Mouse (Mus musculus) heart, adult 2 months (tissue): ENCODE data around the gene Pdgfc.

Source experiments
- CTCF ChIP-seq: fragments of 200-600 bp; IDR thresholded peaks from 2 replicates; pipeline ENCODE4 v1.8.1; 2022; ENCODE audit warnings: antibody characterized with exemption, mild to moderate bottlenecking, moderate library complexity
- POLR2A ChIP-seq: fragments of 200-500 bp; IDR thresholded peaks from 2 replicates; pipeline ENCODE4 v1.6.1; 2011; ENCODE audit warnings: mild to moderate bottlenecking, low read depth, low read length, control low read depth; ENCODE audit not compliant: insufficient read depth

GRCm38 (mm10) chr3:81039131-81039653 lies 3.0 kb downstream of the Pdgfc start:
- peak; percentile 73 for TF ChIP-seq CTCF
- no peak for TF ChIP-seq POLR2A
